Mouse (Mus musculus) gastrocnemius, postnatal 36 days (tissue): ENCODE measurements at regions not wholly inside any gene's neighbourhood (a gene's known extent, or its start where the extent isn't known, plus 50 kb on each side); places are given as distances from the start of the nearest gene placed in this dataset.

Source experiments
- DNase-seq, 2 experiments: peaks; one replicate each; pipeline ENCODE4 v3.0.0; 2022
- intact Hi-C: fragments of 180-260 bp; cut with DNase I; formaldehyde crosslinking; loops from one replicate; pipeline ENCODE4 v1.15.1; 2025

- intact Hi-C loops, result no loop called here
- DNase-seq, result no peak
Measured at GRCm38 (mm10) chr13:110754548-110754947, 359.7 kb downstream of the Plk2 start.

- intact Hi-C loops, result no loop called here
- DNase-seq, result no peak
Measured at GRCm38 (mm10) chr13:110756877-110757276, 362.0 kb downstream of the Plk2 start.

- no peak for DNase-seq
- intact Hi-C loops, result no loop called here
Measured at GRCm38 (mm10) chr13:110769210-110769609, 374.4 kb downstream of the Plk2 start.

GRCm38 (mm10) chr13:110775251-110775650, 380.4 kb downstream of the Plk2 start:
- no peak for DNase-seq
- intact Hi-C loops, result no loop called here

- intact Hi-C loops, result no loop called here
- no peak for DNase-seq
Measured at GRCm38 (mm10) chr13:110784162-110784785, 389.4 kb downstream of the Plk2 start.

GRCm38 (mm10) chr13:110784822-110785221, 390.0 kb downstream of the Plk2 start:
- no peak for DNase-seq
- intact Hi-C loops, result no loop called here

GRCm38 (mm10) chr13:110798313-110798712, 403.5 kb downstream of the Plk2 start:
- intact Hi-C loops, result no loop called here
- no peak for DNase-seq

GRCm38 (mm10) chr13:110802841-110803240, 408.0 kb downstream of the Plk2 start:
- intact Hi-C loops, result no loop called here
- DNase-seq, result no peak

- intact Hi-C loops, result no loop called here
- no peak for DNase-seq
Measured at GRCm38 (mm10) chr13:110812401-110812800, 417.6 kb downstream of the Plk2 start.

GRCm38 (mm10) chr13:110814066-110814465, 419.2 kb downstream of the Plk2 start:
- intact Hi-C loops, result no loop called here
- no peak for DNase-seq

GRCm38 (mm10) chr13:110819301-110819862, 424.5 kb downstream of the Plk2 start:
- intact Hi-C loops, result no loop called here
- no peak for DNase-seq

GRCm38 (mm10) chr13:110824878-110825277, 429.9 kb upstream of the Actbl2 start:
- intact Hi-C loops, result no loop called here
- no peak for DNase-seq

GRCm38 (mm10) chr13:110832442-110832841, 422.4 kb upstream of the Actbl2 start:
- intact Hi-C loops, result no loop called here
- no peak for DNase-seq

GRCm38 (mm10) chr13:110836936-110837335, 417.9 kb upstream of the Actbl2 start:
- intact Hi-C loops, result no loop called here
- no peak for DNase-seq

- DNase-seq, result no peak
- intact Hi-C loops, result no loop called here
Measured at GRCm38 (mm10) chr13:110841949-110842348, 412.9 kb upstream of the Actbl2 start.

- DNase-seq, result peak in 1 of 2 experiments; percentile 19
- intact Hi-C loops, result no loop called here
Measured at GRCm38 (mm10) chr13:110845695-110846094, 409.1 kb upstream of the Actbl2 start.

GRCm38 (mm10) chr13:110852996-110853727, 401.7 kb upstream of the Actbl2 start:
- DNase-seq, result no peak
- intact Hi-C loops, result no loop called here

GRCm38 (mm10) chr13:110854213-110854612, 400.6 kb upstream of the Actbl2 start:
- intact Hi-C loops, result no loop called here
- DNase-seq, result no peak

- no peak for DNase-seq
- intact Hi-C loops, result loop anchor here (10.0 kb wide), 1 partner anchor 471 kb away; the partner anchor contains the start of gene Plk2
Measured at GRCm38 (mm10) chr13:110865902-110866512, 388.8 kb upstream of the Actbl2 start.

GRCm38 (mm10) chr13:110866713-110867112, 388.1 kb upstream of the Actbl2 start:
- intact Hi-C loops, result loop anchor here (10.0 kb wide), 1 partner anchor 472 kb away; the partner anchor contains the start of gene Plk2

GRCm38 (mm10) chr13:110871125-110871775, 383.6 kb upstream of the Actbl2 start:
- intact Hi-C loops, result no loop called here
- DNase-seq, result no peak

More at GRCm38 (mm10) chr13:110866713-110867112, 388.1 kb upstream of the Actbl2 start:
- no peak for DNase-seq
